Mouse (Mus musculus) spleen, adult 2 months (tissue): Measurements from ENCODE around the gene Rere.

Experiments
- CTCF ChIP-seq: fragments of 200-500 bp; IDR thresholded peaks from 2 replicates; pipeline ENCODE4 v1.5.1; 2011; ENCODE audit warnings: mild to moderate bottlenecking, inconsistent platforms; ENCODE audit not compliant: insufficient read depth, insufficient read length, insufficient replicate concordance; ENCODE audit errors: extremely low read depth
- POLR2A ChIP-seq: fragments of 200-500 bp; IDR thresholded peaks from 2 replicates; pipeline ENCODE4 v1.6.1; 2011; ENCODE audit warnings: low read depth, low read length, inconsistent platforms

DNA sequence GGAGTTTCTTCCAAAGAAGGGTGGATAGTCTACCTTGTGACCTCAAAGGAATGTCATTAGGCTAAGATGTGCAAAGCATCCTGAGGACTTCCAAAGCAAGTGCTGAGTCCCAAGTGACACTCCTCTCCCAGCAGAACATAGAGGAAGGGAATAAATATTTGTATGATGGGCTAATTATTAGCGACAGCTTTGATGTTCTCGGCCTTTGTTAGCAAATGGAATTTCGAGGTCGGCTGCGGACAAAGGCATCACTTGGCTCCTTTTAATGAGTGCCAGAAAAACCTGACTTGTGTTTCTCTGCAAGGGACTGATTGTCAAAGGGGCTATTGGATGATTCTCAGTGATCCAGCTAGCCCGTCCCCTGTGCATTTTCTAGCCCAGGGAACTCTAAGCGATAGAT lies 21.3 kb upstream of the Rere start:
- TF ChIP-seq POLR2A (no peak), CTCF (no peak)
